Mouse (Mus musculus) lung, postnatal 0 days (tissue): ENCODE results near the gene Hist3h2a.

Source experiments
- CTCF ChIP-seq: IDR thresholded peaks from 2 replicates; pipeline ENCODE4 v1.5.1; 2016; ENCODE audit warnings: antibody characterized with exemption, mild to moderate bottlenecking
- EP300 ChIP-seq: IDR thresholded peaks from 2 replicates; pipeline ENCODE4 v1.6.1; 2016; ENCODE audit warnings: antibody characterized with exemption, mild to moderate bottlenecking, control low read depth

DNA sequence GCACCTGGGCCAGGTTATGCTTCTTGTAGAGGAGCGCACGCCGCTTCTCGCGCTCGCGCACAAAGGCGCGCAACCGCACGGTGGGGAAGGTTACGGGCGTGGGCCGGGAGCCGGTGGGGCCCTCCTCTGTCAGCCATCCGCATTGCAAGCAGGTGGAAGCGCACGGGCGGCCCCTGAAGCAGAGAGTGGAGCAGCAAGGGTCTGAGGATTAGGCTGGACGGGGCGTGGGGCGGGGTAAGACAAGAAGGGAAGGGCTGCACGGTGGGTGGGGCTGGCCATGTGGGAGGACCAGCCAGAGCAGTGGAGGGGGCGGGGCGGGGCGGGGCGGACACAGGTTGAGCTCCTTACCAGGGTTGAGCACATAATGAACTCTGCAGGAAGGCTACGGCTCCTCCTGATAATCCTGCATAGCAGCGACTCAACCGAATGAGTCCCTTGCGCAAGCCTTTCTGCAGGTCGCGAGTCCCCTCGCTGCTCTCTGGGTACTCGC, 39.9 kb downstream of the Hist3h2a start:
- TF ChIP-seq CTCF (peak; percentile 51), EP300 (no peak)
